Mouse (Mus musculus): ENCODE data around the gene Tbrg4.
"Not testable (repeated sequence)": the region's sequence is repeated elsewhere in the genome, so short reads cannot be mapped to it uniquely, and the experiment has no call there.

Gene Tbrg4

DNA sequence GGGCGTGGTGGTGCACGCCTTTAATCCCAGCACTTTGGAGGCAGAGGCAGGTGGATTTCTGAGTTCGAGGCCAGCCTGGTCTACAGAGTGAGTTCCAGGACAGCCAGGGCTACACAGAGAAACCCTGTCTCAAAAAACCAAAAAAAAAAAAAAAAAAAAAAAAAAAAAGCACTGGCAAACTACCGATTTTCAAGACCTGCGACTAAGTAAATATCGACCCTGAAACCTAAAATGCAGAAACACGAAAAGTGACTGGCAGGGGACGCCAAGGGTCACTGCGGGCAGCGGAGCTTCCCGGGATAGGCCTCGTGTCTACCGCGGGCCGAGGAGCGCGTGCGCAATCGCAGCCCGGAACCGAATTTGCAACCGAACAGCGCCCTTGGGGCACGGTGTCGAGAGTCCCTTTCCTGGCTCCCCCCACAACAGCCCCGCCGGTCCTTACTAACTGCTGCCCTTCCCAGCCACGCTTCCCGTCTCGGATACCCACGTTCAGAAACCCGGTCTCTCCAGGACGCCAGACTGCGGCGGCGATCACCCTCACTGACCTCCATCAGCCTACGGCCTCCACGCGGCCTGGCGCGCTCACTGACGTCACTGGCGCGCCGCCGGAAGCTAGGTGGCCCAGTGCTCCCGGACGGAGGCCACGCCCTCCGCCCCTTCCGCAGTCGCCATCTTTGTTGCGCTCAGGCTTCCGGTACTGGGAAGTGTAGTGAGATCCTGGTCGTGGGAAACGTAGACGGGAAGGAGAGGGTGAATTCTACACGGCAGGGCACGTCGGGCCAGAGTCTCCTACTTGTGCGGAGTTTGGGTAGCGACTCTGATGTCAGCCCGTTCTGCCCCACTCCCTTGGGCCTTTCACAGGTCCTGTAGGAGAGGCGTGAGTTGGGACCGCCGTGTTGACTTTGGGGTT lies at the start of gene Tbrg4:
Tbrg4 (minus strand) TSS at position 590 of the 910 bp plus-strand sequence.
- peak; percentile 91 for DNase-seq

DNA sequence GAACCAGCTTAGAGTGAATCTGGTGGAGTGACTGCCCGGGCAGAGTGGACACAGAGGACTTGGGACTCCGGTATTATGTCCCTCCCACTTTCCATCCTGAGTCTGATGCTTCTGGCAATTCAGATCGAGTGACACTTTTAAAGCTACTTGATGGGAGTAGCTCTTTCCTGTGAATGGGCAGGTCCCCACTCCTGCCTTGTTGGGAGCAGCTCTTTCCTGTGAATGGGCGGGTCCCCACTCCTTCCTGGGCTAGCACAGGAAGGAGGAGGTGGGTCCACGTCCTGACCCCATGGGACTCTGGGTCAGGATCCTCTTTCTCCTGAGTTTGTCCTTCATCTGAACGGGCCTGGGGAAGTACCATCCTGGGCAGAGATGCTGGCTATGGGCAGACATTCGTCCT lies 49.5 kb upstream of the Tbrg4 start:
- no peak for DNase-seq

DNA sequence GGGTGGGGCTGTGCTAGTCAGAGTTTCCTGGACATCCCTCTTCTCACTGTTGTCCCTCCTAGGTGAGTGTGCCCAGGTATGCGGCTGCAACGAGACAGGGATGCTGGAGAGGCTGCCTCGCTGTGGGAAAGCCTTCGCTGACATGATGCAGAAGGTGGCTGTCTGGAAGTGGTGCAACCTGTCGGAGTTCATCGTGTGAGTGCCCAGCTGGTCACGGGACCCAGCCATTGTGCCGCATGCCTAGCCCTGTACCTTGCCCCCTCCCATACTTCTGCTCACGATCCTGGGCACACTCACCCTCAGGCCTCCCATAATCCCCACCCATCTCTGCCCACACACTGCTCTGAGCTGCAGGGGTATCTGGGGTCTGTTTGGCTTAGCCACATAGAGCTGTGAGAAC lies 48.8 kb upstream of the Tbrg4 start:
- DNase-seq, result no peak

DNA sequence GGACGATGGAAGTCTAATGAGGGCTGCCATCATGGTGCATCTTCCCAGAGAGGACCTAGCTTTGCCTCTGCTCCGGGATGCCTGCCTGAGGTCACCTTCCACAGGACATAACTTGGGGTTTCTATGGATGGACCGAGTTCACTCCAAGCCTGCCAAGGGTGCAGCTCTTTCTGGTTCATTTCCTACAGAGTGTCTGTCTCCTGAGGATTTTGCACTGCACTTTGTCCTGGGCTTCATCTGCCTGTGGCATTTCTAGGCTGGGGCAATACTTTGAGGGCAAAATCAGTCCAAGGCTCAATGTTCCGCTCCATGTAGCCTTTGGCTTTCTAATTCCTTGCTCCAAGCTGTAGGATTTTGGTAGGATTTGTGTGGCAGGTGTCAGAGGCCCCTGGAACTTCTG lies 45.0 kb upstream of the Tbrg4 start:
- DNase-seq, result no peak

DNA sequence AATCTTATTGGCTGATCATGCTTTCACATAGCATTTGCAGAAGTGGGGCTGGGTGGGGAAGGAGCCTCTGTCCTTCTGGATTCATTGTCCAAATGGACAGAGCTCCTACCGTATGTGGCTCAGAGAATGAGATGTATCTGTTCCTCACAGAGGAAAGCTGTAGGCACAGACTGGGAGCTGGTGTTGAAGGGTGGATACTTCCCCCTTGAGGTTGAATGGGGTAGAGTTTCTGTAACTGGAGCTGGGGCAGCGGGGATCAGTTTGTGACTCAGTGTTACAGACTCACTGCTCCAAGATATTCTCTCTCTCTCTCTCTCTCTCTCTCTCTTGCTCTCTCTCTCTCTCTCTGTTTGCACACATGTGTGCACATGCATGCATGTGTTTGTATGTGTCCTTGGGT lies 44.2 kb upstream of the Tbrg4 start:
- no peak for DNase-seq

DNA sequence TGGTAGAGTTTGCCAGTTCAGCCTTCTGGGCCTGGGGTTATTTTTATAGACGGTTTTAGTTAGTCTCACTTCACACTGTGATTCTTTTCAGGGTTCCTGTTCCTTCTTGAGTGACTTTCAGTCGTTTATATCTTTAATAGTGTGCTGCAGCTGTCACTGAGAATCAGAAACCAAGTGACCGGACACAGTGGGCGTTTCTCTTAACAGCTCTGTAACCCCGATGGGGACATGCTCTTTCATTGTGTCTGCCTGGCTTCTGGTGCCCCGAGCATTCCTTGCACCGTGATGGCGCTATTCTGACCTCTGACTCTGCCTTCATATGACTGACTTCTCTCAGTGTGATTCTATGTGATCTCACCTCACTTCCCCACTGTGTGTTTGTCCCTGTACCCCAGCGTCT lies 43.2 kb upstream of the Tbrg4 start:
- DNase-seq, result no peak

DNA sequence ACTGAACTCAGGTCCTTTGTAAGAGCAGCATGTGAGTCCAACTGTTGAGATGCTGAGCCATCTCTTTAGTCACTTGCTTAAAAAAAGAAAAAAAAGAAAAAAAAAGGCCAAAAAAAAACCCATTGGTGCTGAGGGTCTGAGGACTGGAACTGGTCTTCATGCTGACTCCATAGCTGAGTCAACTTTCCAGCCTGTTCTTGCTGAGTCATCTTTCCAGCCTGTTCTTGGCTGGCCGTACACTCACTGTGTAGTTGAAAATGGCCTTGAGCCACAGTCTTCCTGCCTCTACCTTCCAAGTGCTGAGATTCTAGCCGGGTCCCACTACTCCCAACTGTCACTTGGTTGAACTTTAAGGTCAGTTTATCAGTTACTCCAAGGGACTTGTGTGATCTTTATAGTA lies 40.8 kb upstream of the Tbrg4 start:
- no peak for DNase-seq

DNA sequence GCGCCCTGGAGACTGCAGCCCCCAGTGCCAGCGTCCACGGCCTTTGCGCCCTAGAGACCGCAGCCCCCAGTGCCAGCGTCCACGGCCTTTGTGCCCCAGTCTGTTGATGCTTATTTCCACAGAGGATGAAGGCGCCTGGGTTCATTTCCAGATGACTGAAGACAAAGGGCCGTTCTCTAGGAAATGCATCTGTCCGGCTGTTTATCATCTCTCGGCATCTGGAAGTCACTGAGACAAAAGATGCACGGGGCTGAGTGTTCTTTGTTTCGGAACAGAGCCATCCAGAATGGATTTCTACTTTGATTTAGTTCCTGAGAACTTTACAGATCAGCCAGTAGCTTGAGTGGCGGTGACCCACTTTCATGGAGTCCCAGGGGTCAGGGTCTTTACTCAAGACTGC lies 35.3 kb upstream of the Tbrg4 start:
- DNase-seq, result no peak

DNA sequence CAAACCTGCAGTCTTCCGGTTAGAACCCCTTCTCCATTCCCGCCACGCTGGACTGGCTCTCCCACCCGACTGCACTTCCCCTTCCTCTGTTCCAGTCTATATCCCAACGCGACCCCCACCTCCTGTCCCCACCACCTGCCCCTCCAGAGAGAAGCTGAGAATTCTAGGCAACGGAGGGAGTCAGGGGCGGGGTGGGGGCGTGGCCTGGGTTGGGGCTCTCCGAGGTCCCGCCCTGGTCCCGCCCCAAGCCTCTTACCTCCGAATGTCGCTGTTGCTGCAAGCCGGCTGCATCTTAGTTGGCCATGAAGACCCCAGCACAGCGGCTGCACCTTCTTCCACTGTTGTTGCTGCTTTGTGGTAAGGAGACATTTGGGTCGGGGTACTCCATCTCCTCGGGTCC lies 32.4 kb upstream of the Tbrg4 start, which contains the start of gene Ramp3:
Ramp3 (plus strand) TSS at position 251 of the 400 bp plus-strand sequence.
- DNase-seq, result peak; percentile 59

DNA sequence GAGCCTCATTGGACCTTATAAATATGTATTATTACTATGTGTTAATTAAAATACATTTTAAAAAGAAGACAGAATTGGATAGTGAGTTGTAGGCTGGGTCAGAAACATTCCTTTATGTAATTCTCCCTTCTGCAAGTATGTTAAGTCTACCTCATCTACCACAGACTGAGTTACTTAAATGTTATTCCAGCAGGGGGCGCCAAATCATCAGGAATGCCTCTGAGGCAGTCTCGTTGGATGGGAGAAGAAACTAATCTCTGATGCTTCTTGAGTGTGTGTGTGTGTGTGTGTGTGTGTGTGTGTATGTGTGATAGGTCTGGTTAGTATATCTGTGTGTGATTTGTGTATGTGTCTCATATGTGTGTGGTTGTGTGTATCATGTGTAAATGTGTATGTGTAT lies 29.0 kb upstream of the Tbrg4 start:
- peak; percentile 89 for DNase-seq

DNA sequence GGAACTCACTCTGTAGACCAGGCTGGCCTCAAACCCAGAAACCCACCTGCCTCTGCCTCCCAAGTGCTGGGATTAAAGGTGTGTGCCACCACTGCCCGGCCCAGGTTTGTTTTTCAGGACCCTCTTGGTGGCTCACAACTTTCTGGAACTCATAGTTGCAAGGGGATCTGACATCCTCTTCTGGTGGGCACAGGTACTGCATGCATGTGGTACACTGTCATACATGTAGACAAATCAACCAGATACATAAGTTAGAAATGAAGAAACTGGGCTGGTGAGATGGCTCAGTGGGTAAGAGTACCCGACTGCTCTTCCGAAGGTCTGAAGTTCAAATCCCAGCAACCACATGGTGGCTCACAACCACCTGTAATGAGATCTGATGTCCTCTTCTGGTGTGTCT lies 27.1 kb upstream of the Tbrg4 start:
- not testable (repeated sequence) for DNase-seq

DNA sequence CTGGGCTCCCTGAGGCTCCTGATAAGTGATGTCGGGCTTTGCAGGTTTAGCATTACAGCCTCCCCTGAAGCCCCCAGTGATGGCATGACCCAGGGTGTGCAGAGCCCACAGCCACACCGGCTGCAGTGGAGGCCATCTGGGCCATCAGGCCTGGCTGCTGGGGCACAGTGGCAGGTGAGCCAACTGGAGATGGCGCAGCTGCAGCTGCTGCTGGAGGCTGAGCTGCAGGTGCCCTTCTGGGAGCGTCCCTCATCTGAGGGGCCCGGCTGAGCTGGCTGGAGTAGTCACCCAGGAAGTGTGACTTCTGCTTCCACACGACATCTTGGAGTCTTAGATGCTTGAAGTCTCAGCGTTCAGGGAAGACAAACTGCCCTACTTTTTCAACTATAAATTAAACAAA lies 24.7 kb upstream of the Tbrg4 start:
- DNase-seq, result no peak

DNA sequence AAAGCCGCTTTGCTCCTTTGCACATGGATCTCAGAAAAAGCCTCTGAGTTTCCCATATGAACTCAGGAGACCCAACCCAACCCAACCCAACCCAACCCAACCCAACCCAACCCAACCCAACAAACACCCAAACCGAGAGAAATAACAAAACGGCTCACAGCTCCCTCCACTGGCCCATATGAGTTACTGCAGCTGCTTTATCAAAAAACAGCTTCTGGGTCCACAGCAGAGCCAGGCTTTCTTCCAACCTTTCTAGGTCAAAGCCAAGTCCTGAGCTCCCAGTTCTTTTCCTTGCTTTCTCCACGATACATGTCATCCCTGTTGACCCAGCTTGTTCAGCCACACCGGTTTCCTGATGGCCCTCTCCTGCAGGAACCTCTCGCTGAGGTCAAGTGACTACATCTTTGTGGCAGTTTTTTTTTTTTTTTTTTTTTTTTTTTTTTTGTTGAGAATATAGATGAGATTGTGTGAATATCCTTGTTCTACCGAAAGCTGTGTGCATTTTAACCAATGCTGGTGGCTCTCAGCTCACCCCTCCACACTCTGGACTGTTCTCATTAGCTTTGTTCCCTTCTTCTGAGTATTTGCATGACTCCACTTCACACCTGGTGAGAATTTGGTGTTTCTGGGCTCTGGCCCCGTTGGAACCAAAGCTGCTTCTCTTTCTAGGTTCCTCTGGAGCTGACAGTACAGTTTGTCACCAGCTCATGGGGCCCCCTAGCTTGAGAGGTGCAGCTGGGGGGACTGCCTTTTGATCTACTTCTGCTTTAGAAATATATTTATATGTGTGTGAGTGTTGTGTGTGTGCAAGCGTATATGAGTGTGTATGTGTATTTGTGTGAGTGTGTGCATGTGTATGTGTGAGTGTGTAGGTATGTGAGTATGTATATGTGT lies 22.2 kb upstream of the Tbrg4 start:
- DNase-seq, result no peak

DNA sequence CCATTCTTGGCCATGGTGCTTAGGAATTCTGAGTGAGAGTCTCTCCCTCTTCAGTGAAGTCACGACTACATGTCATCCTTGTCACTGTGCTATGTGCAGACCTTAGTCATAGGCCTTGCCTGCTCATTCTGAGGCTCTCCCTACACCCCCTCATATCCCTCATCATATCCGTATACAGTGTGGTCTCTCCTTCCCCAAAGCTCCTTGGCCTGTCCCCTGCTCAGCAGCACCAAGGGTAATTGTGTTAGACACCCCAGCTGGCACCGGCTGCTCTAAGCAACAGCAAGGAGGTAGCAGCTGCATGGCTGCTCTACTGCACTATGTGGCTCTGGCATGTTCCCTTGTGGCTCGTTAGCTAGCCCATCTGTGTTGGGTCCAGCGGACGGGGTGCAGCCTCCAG lies 18.7 kb upstream of the Tbrg4 start:
- no peak for DNase-seq

DNA sequence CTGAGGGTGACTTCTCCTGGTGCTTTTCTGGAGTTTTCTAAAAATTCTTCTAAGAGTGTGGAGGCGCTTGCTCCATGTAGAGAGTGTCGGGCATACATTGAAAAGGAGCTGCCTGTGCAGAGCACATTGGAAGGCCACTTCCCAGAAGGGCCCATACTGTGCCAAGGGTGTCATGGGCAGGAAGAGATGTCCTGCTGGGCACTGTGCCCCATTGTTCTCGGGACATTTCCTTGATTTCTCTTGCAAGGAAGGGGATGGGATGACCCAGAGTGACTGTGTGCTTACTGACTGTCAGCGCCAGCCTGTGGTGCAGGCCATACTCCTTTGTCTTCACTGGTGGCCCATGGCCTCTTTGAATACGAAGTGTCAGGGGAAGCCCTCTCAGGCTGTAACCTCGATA lies 13.2 kb upstream of the Tbrg4 start:
- DNase-seq, result no peak

DNA sequence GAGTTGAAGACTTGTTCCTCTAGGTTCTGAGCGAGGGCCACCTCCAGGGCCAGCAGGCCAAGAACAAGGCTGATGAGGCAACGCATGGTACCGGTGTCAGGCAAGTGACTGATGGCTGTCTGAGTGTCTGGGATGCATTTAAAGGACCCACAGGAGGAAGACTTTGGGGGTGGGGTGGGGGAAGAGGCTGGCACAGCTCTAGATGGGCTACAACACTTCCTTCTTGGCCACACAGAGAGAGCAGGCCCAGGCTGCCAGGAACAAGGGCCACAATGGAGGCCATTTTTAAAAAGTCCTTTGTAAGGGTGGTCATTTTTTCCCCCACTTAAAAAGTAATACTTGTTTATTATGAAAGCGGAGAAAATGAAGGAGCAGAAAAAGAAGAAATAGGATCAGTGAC lies 12.7 kb upstream of the Tbrg4 start, which contains the start of gene Wap:
Wap (minus strand) TSS at position 101 of the 400 bp plus-strand sequence.
- DNase-seq, result no peak

DNA sequence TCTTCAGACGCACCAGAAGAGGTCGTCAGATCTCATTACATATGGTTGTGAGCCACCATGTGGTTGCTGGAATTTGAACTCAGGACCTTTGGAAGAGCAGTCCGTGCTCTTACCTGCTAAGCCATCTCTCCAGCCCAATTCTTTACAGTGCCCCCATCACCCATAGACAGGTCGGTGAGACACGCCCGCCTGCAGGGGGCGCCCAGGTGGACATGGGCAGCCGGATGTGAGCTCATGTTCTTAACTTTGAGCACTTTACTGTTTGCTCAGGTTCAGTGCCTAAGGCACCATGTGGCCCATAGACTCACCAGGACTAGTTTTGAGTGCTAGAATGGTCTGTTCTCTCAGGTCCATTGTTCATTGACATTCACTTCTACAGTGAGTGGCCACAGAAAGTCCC lies 10.3 kb upstream of the Tbrg4 start:
- DNase-seq, result no peak

DNA sequence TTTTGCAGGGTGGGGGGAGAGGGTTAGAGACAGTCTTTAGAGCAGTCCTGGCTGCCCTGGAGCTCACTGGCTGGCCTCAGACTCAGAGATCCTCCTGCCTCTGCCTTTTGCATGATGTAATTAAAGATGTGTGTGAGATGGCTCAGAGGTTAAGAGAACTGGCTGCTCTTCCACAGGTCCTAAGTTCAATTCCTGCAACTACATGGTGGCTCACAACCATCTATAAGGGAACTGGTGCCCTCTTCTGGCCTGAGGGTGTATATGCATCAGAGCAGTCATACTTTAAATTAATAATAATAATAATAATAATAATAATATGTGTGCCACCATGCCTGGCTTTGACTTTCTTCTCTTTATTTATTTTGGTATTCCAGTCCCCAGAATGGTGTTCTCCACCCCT lies 3.8 kb upstream of the Tbrg4 start:
- DNase-seq, result peak; percentile 41

DNA sequence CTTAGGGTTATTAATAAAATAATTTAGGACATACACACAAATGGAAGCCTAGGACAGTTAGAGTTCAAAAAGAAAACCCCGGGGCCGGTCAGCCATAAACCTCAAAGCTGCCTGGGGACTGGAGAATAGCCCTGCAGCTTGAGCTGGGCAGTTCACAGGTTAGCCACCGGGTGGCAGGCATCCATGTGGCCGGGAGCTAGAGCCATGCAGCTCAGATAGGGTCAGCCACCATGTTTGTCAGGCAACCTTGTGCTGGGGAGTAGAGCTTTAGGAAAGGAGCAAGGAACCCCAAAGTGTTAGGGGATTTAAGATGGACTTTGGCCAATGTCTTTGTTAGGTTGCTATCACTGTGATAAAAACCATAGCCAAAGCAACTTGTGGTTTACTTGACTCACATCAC lies 2.7 kb upstream of the Tbrg4 start:
- DNase-seq, result peak; percentile 38

DNA sequence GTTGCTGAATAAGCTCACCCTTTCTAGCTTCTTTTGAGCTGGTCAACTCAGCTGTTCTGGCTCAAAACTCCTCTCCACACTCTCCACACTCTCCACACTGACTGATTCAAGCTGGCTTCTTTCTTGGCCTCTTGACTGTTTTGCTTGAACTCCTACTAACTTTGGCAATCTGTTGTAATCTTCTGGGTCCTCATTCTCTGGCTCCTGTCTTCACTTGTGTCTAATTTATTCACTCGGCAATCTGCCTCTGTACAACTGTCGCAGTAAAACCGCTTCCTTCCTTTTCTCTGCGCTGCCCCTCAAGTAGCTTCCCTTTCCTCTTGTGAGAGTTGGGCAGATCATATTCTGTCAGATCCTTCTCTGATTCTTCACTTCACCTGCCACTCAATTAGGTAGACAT lies 1.9 kb upstream of the Tbrg4 start:
- DNase-seq, result no peak

DNA sequence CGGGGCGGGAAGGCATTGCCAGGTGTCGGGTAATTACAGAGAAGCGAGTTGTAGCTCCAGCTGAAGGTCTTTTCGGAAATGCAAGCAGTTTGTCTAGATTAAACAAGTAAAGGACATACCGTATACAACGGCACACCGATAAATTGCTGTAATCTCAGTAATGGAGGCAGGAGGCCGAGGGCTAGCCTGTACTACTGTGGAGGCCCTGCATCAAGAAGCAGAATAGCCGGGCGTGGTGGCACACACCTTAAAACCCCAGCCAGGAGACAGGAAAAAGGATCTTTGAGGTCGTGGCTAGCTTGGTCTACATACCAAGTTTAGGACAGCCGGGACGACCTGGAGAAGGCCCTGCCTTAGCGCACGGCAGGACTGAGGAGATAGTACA lies 513 bp upstream of the Tbrg4 start:
- no peak for DNase-seq

DNA sequence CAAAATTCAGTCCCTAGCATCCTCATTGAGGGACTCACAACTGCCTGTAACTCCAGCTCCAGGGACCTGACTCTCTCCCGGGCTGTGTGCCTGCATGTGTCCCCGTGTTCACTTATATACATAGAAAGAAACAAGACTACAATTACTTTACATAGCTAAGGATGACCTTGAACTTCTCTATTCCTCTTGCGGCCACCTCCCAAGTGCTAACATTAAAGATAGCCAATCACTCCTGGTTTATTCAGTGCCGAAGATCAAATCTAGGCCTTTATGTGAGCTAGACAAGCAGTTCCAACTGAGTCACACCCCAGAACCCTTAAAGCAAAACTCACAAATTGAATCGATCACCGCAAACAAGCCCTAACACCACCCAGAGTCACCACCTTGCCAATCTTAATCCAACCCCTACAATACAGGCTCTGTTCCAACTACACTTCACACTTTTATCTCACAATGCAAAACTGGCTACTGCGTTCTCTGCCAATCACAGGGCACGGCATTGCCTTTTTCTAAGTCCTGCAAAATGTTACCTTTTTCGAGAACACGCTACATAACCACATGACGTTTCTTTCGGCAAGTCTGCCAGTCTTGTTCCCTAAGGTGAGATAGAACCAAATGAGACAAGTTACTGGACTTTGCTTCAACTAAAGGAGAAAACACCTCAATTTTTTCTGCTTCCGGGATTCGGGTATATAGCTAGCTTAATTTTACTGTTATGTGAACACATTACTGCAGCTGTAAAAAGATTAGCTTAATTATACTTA lies 1.1 kb downstream of the Tbrg4 start:
- DNase-seq, result no peak

DNA sequence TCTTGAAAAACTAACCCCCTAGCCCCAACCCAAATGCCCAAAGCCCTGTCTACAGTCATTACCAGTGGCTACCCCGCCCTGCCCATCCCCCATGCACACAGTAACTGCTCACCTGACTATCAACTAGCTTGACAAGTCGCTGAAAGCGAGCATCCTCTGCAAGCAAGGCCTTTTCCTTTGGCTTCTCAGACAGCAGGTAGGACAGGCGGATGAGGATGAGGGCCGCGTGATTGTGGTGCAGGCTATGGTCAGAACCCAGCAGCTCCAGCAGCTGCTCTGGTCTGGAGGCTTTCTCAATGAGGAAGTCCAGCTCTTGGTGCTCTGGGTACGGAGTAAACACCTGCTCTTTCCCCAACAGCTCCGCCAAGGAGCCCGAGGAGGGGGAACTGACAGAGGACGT lies 2.2 kb downstream of the Tbrg4 start:
- no peak for DNase-seq
